Mouse (Mus musculus) kidney, embryonic 16.5 days (tissue): ENCODE data around the gene Dnm2. TPM values are rescaled to one million over a fixed set of nuclear protein-coding genes. Genes with fewer than 3 reads are reported as not detected.
A peak's percentile ranks its signal among the peaks of the same experiment; 100 is the strongest.

Source experiments
- ATAC-seq: fragments of 200-750 bp; cut with Nextera tagmentation; 2 replicates; pipeline ENCODE4 v1.8.0; 2017; ENCODE audit warnings: moderate TSS enrichment; ENCODE audit not compliant: low FRiP score, low TSS enrichment
- H3K27ac ChIP-seq: fragments of 300-500 bp; sonication (generic); 2 replicates; pipeline ENCODE4 v1.5.1; 2014; ENCODE audit warnings: low read length
- H3K27me3 ChIP-seq: fragments of 300-500 bp; sonication (generic); 2 replicates; pipeline ENCODE4 v1.6.1; 2014; ENCODE audit warnings: low read length, control low read depth, mixed read lengths; ENCODE audit not compliant: insufficient read depth
- H3K36me3 ChIP-seq: fragments of 300-500 bp; sonication (generic); 2 replicates; pipeline ENCODE4 v1.6.1; 2014; ENCODE audit warnings: low read length, control low read depth, mixed read lengths; ENCODE audit not compliant: insufficient read depth
- H3K4me1 ChIP-seq: fragments of 300-500 bp; sonication (generic); 2 replicates; pipeline ENCODE4 v1.6.1; 2014; ENCODE audit warnings: low read length, control low read depth, mixed read lengths; ENCODE audit not compliant: insufficient read depth
- H3K4me2 ChIP-seq: fragments of 300-500 bp; sonication (generic); replicated peaks from 2 replicates; pipeline ENCODE4 v1.6.1; 2014; ENCODE audit warnings: low read depth, low read length
- H3K4me3 ChIP-seq: fragments of 300-500 bp; sonication (generic); 2 replicates; pipeline ENCODE4 v1.5.1; 2014; ENCODE audit warnings: mild to moderate bottlenecking, low read length
- H3K9ac ChIP-seq: fragments of 300-500 bp; sonication (generic); replicated peaks from 2 replicates; pipeline ENCODE4 v1.6.1; 2014; ENCODE audit warnings: low read length
- H3K9me3 ChIP-seq: fragments of 300-500 bp; sonication (generic); 2 replicates; pipeline ENCODE4 v1.6.1; 2016; ENCODE audit warnings: low read length, control low read depth
- WGBS: fragments of 180-500 bp; shearing (Covaris S2); extraction: QIAGEN DNeasy Blood & Tissue Kit; methylation state at CpG from one replicate; pipeline ENCODE4 v1.1.7; 2014; 5-methylcytosine and 5-hydroxymethylcytosine counted together
- polyA plus RNA-seq: library from polyadenylated mRNA; unstranded; fragments of >200 nt; fragmentation: Nextera tagmentation; extraction: Ambion mirVana; gene quantifications from 2 replicates; pipeline ENCODE4 v1.2.1, GENCODE M21; 2015

The Dnm2 gene
- polyA plus RNA-seq, 1 experiment from 2014 or later = 85.7 TPM

DNA sequence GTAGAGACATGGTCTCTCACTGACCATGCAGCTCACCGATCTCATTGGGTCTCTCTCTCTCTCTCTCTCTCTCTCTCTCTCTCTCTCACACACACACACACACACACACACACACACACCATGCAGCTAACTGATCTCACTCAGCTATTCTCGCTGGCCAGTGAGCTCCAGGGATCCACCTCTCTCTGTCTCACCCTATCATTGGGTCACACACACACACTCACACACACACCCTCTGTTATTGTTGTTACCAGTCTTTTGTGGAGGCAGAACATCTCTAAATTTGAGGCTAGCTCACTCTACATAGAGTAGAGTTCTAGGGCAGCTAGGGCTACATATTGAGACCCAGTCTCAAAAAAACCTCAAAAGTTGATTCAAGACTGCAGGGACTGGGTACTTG lies 1.8 kb downstream of the Dnm2 start:
- Histone ChIP-seq H3K36me3 (no peaks in the 10 kb centered on the region; the same call in 1 of the 2 replicates), H3K27me3 (no peaks in the 10 kb centered on the region), H3K4me3 (no peak overlapping the region), H3K27ac (no peak overlapping the region), H3K4me2 (peak overlapping the region; percentile 90), H3K9ac (no peak overlapping the region), H3K4me1 (peaks cover 34% of the 10 kb centered on the region), H3K9me3 (no peaks in the 10 kb centered on the region)
- 61% methylated on average over 2 of the region's 2 CpGs for WGBS
- no peak for ATAC-seq

DNA sequence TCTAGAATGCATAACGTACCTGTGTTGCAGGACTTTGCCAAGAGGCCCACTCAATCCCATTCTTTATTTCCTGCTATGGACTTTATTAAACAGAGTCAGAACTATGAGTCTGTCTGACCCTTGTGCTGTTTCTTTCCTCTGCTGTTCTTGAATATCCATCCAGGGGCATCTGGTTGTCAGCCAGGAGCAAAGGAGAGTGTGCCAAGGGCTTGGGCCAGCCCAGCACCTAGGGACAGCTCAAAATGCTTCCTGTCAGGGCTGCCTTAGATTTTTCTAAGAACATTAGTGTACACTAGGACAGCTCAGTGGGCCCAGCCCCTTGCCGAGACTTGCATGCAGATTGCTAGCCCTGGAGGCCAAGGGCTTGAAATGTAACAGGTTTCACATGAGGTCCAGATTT lies 3.1 kb downstream of the Dnm2 start:
- no peak for ATAC-seq
- 82% methylated on average over 2 of the region's 2 CpGs for WGBS

DNA sequence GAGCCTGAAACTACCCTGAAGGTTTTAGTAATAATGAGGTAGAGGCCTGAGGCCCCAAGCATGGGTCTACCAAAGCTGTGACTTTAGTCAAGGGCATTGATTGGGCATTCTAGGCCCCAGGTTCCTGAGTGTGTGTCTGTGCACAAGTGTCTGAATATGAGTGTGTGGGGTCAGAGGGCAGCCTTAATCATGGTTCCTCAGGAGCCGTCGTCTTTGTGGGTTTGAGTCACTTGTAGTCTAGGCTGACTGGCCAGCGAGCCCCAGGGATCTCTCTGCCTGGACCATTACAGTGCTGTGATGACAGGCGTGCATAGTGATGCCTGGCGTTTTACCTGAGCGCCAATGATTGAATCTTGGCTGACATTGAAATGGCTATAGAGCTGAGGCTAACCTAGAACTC lies 3.5 kb downstream of the Dnm2 start:
- 85% methylated on average over 6 of the region's 6 CpGs for WGBS

More for the DNA sequence above, 3.1 kb downstream of the Dnm2 start:
- H3K4me2 ChIP-seq = no peak overlapping the region
- H3K36me3 ChIP-seq = no peaks in the 10 kb centered on the region
- H3K9ac ChIP-seq = no peak overlapping the region
- peaks cover 34% of the 10 kb centered on the region for H3K4me1 ChIP-seq
- H3K27ac ChIP-seq = no peak overlapping the region
- no peaks in the 10 kb centered on the region for H3K9me3 ChIP-seq
- no peak overlapping the region for H3K4me3 ChIP-seq
- H3K27me3 ChIP-seq = no peaks in the 10 kb centered on the region

DNA sequence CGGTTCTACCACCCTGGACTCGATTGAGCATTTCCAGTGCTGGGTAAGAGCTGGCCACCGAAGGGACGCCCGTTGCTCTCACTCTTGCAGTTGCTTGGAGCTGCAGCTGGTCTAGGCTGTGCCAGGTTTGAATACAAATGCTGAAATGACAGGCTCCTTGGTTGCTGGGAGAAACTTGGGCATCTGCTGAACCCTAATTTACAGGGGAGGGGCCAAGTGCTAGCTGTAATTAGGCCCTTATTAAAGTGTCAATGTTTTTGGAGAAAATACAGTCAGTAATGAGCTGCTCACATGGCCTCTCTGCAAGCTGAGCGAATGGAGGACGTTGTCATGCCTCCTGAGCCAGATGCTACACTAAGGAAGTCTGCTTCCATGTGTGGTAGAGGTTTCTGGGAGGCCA lies 6.0 kb downstream of the Dnm2 start:
- no peak for ATAC-seq
- Histone ChIP-seq H3K9me3 (no peaks in the 10 kb centered on the region), H3K27me3 (no peaks in the 10 kb centered on the region), H3K9ac (no peak overlapping the region), H3K36me3 (no peaks in the 10 kb centered on the region), H3K4me1 (peaks cover 32% of the 10 kb centered on the region), H3K27ac (0 out of 2 replicates have a peak overlapping the region, but pooled peaks have one; percentile 36), H3K4me2 (no peak overlapping the region), H3K4me3 (no peak overlapping the region)
- WGBS = 69% methylated on average over 7 of the region's 7 CpGs

More for the DNA sequence above, 3.5 kb downstream of the Dnm2 start:
- Histone ChIP-seq H3K4me2 (no peak overlapping the region), H3K36me3 (no peaks in the 10 kb centered on the region), H3K4me1 (peaks cover 34% of the 10 kb centered on the region), H3K4me3 (no peak overlapping the region), H3K9me3 (no peaks in the 10 kb centered on the region), H3K27me3 (no peaks in the 10 kb centered on the region), H3K27ac (no peak overlapping the region), H3K9ac (no peak overlapping the region)
- no peak for ATAC-seq

DNA sequence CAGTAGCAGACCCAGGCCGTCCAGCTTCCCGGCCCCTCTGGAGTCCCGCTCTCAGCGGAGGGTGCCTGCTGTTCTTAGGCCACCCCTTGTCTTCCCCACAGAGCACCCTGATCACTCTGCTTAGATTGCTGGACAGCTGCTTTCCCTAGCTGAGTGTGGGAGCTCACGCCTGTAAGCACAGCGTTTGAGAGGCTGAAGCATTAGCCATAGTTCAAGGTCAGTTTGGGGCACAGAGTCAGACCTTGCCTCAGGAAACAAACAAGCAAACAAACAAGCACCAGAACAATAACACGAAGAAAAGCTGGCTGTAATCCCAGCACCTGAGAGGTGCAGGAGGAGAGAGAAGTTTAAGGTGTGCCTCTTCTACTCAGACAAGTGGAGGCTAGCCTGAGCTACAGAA lies 7.4 kb downstream of the Dnm2 start:
- ATAC-seq = no peak
- H3K36me3 ChIP-seq = no peaks in the 10 kb centered on the region
- H3K9me3 ChIP-seq = no peaks in the 10 kb centered on the region
- peaks cover 22% of the 10 kb centered on the region for H3K4me1 ChIP-seq
- H3K27me3 ChIP-seq = no peaks in the 10 kb centered on the region
- no peak overlapping the region for H3K9ac ChIP-seq
- H3K27ac ChIP-seq = no peak overlapping the region
- 86% methylated on average over 7 of the region's 7 CpGs for WGBS
- H3K4me3 ChIP-seq = no peak overlapping the region
- H3K4me2 ChIP-seq = no peak overlapping the region

DNA sequence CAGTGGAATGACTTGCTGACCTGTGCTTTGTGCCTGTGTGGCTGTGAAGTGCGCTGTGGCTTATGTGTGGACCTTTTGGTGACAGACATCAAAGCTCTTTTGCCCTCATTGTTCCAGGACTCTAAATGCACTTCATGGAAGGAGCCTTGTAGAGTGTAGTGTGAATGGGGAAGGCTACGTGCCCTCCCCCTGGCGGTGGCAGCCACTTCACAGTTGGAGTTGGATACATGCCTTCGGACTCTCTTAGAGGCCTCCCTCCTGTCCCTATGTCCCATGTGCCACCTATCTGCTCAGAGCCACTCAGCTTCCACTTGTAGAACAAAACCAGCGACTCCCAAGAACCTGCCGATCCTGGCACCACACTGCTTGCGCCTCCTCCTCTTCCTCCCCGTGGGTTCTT lies 9.1 kb downstream of the Dnm2 start:
- Histone ChIP-seq H3K9ac (no peak overlapping the region), H3K4me1 (peaks cover 16% of the 10 kb centered on the region), H3K4me3 (no peak overlapping the region), H3K36me3 (no peaks in the 10 kb centered on the region), H3K27me3 (no peaks in the 10 kb centered on the region), H3K4me2 (no peak overlapping the region), H3K9me3 (no peaks in the 10 kb centered on the region), H3K27ac (no peak overlapping the region)
- ATAC-seq = no peak
- 87% methylated on average over 8 of the region's 8 CpGs for WGBS

DNA sequence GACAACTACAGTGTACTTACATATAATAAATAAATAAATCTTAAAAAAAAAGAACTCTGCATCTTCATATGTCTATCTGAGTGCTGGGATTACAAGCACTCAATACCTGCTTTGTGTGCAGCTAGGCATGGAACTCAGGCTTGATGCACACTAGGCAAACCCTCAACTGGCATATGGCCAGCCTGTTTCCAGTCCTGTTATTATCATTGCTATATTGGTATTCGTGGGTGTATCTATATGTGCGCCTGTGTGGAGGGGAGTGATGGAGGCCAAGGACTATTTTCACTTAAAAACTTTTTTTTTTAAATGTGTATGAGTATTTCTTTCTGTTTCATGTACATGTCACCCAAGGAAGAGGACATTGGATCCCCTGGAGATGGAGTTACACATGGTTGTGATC lies 9.7 kb downstream of the Dnm2 start:
- H3K4me3 ChIP-seq = no peak overlapping the region
- no peak overlapping the region for H3K4me2 ChIP-seq
- no peak overlapping the region for H3K27ac ChIP-seq
- H3K9me3 ChIP-seq = no peaks in the 10 kb centered on the region
- no peaks in the 10 kb centered on the region for H3K36me3 ChIP-seq
- no peaks in the 10 kb centered on the region for H3K27me3 ChIP-seq
- ATAC-seq = no peak
- peaks cover 13% of the 10 kb centered on the region for H3K4me1 ChIP-seq
- H3K9ac ChIP-seq = no peak overlapping the region
- WGBS = 95% methylated on average over 2 of the region's 2 CpGs

DNA sequence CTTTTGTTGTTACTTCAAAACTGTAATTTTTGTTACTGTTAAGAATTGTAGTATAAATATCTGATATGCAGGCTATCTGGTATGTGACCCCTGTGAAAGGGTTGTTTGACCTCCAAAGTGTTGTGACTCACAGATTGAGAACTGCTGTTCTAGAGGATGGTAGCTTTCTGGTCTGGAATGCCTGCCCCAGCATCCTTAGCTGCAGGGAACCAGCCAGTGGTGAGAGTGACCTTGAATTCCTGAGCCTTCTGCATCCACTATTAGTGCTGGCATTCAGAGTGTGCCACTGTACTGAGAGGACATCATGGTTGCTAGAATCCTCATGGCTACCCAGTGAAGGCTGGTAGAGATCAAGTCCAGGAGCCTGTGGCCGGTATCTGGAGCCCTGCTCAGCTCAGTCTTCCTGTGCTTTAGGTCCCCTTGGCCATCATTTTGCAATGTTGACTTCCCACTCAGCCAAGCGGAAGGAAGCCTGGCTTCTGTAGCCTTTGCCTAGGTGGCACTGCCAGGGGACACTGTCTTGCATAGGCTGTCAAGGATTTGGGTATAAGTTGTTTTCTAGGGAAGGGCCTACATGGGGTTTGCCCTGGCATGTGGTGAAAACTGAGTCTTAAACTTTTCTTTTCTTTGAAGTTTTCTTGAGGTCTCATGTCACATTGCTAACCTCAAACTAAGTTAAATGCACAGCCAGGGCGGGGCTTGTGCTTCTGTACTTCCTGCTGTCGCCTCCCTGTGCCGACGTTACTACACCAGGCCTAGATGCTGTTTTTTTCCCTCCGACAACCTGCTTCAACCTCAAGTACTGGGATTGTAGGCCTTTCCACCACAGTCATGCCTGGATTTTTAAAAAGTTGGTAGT lies 11.3 kb downstream of the Dnm2 start:
- H3K4me2 ChIP-seq = no peak overlapping the region
- no peaks in the 10 kb centered on the region for H3K27me3 ChIP-seq
- H3K4me1 ChIP-seq = peaks cover 2% of the 10 kb centered on the region
- no peak overlapping the region for H3K4me3 ChIP-seq
- H3K27ac ChIP-seq = no peak overlapping the region
- WGBS = 75% methylated on average over 7 of the region's 7 CpGs
- H3K36me3 ChIP-seq = no peaks in the 10 kb centered on the region
- no peaks in the 10 kb centered on the region for H3K9me3 ChIP-seq
- H3K9ac ChIP-seq = no peak overlapping the region
- ATAC-seq = no peak

DNA sequence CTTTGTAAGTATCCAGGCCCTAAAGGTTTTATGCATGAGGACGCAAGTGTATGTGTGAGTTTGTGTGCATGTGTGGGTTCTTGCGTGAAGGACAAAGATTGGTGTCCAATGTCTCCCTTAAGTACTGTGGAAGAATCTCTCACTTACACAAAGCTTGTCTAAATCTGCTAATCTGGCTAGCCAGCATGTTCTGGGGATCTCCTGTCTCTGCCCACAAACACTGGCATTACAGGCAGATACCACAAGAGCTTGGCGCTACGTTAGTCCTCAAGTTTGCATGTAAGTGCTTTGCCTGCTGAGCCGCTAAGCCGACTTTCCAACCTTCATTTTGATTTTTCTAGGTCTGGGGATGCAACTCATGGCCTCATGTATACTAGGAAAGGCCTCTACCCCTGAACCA lies 12.9 kb downstream of the Dnm2 start:
- Histone ChIP-seq H3K9me3 (no peaks in the 10 kb centered on the region), H3K36me3 (no peaks in the 10 kb centered on the region), H3K9ac (no peak overlapping the region), H3K27ac (no peak overlapping the region), H3K27me3 (no peaks in the 10 kb centered on the region), H3K4me3 (no peak overlapping the region), H3K4me2 (no peak overlapping the region), H3K4me1 (no peaks in the 10 kb centered on the region; the same call in 1 of the 2 replicates)
- ATAC-seq = no peak
- WGBS = 97% methylated on average over 6 of the region's 6 CpGs

DNA sequence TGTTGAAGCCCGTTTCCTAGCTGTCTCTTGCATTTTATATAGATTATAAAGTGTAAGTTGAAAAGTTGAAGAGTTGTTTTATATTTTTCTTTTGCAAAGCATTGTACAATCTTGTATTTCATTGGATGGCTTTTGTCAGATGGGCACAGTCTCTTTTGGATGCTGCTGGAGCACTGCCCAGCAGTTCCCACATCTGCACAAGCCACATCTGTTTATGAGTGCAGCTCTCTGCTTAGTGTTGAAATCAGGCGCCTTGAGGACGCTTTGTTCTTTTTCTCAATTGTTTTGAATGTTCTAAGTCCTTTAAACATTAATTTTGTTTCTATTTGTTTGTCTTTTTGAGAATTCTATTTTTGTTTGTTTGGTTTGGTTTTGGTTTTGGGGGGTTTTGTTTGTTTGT lies 13.5 kb downstream of the Dnm2 start:
- no peak for ATAC-seq
- WGBS = 76% methylated on average over 3 of the region's 3 CpGs
- H3K9me3 ChIP-seq = no peaks in the 10 kb centered on the region
- H3K9ac ChIP-seq = no peak overlapping the region
- no peaks in the 10 kb centered on the region for H3K27me3 ChIP-seq
- no peak overlapping the region for H3K4me3 ChIP-seq
- H3K27ac ChIP-seq = no peak overlapping the region
- H3K4me2 ChIP-seq = no peak overlapping the region
- H3K4me1 ChIP-seq = no peaks in the 10 kb centered on the region; the same call in 1 of the 2 replicates
- no peaks in the 10 kb centered on the region for H3K36me3 ChIP-seq
